Mouse (Mus musculus) liver, embryonic 14.5 days (tissue): Measurements from ENCODE around the gene Zfp189. TPM values are rescaled to one million over a fixed set of nuclear protein-coding genes. Genes with fewer than 3 reads are reported as not detected.
"Not testable (repeated sequence)": the region's sequence is repeated elsewhere in the genome, so short reads cannot be mapped to it uniquely, and the experiment has no call there.

Experiments
- ATAC-seq: fragments of 200-750 bp; cut with Nextera tagmentation; 2 replicates; pipeline ENCODE4 v1.8.0; 2017; ENCODE audit warnings: moderate number of reproducible peaks, mild to moderate bottlenecking, moderate library complexity; ENCODE audit not compliant: insufficient read depth
- DNase-seq, 3 experiments: peaks; one replicate each; pipeline ENCODE4 v3.0.0-alpha.2; 2012 to 2013; ENCODE audit warnings: low read depth in 3 of 3, low spot score in 3 of 3
- H3K27ac ChIP-seq: fragments of 300-500 bp; sonication (generic); 2 replicates; pipeline ENCODE4 v1.5.1; 2014; ENCODE audit warnings: moderate library complexity, mild to moderate bottlenecking, control low read depth, inconsistent platforms
- H3K27me3 ChIP-seq: fragments of 300-500 bp; sonication (generic); 2 replicates; pipeline ENCODE4 v1.6.1; 2014; ENCODE audit warnings: mild to moderate bottlenecking, low read length, moderate library complexity; ENCODE audit not compliant: control insufficient read depth, insufficient read depth
- H3K36me3 ChIP-seq: fragments of 300-500 bp; sonication (generic); replicated peaks from 2 replicates; pipeline ENCODE4 v1.6.1; 2014; ENCODE audit warnings: low read depth; ENCODE audit not compliant: control insufficient read depth, insufficient read depth
- H3K4me1 ChIP-seq, 2 experiments: fragments of 200-500 bp in 1 of 2; fragments of 300-500 bp in 1 of 2; sonication (generic) in 1 of 2; replicated peaks; 2 replicates each; pipeline ENCODE4 v1.6.1; 2012 to 2014; ENCODE audit warnings: antibody characterized with exemption in 1 of 2, inconsistent platforms in 1 of 2, low read length in 1 of 2; ENCODE audit not compliant: control insufficient read depth in 2 of 2, insufficient read depth in 2 of 2
- H3K4me2 ChIP-seq: fragments of 300-500 bp; sonication (generic); 2 replicates; pipeline ENCODE4 v1.6.1; 2014; ENCODE audit warnings: low read depth, mild to moderate bottlenecking, control low read depth, moderate library complexity
- H3K4me3 ChIP-seq, 2 experiments: fragments of 200-500 bp in 1 of 2; fragments of 300-500 bp in 1 of 2; sonication (generic) in 1 of 2; 2 replicates each; pipeline ENCODE4 v1.5.1; 2012 to 2014; ENCODE audit warnings: low read depth in 2 of 2, low read length in 2 of 2, mild to moderate bottlenecking in 2 of 2, control low read depth in 1 of 2, inconsistent platforms in 1 of 2, moderate library complexity in 1 of 2; ENCODE audit not compliant: insufficient read depth in 1 of 2
- H3K9ac ChIP-seq: fragments of 300-500 bp; sonication (generic); replicated peaks from 2 replicates; pipeline ENCODE4 v1.6.1; 2014; ENCODE audit warnings: mild to moderate bottlenecking, control low read depth, moderate library complexity
- H3K9me3 ChIP-seq: fragments of 300-500 bp; sonication (generic); 2 replicates; pipeline ENCODE4 v1.6.1; 2016; ENCODE audit warnings: low read length, mixed read lengths; ENCODE audit not compliant: control insufficient read depth
- CTCF ChIP-seq: IDR thresholded peaks from 2 replicates; pipeline ENCODE4 v1.5.1; 2016; ENCODE audit warnings: antibody characterized with exemption, low read depth, control low read depth
- EP300 ChIP-seq: IDR thresholded peaks from 2 replicates; pipeline ENCODE4 v1.6.1; 2016; ENCODE audit warnings: antibody characterized with exemption, low read depth
- WGBS: fragments of 180-500 bp; shearing (Covaris S2); extraction: QIAGEN DNeasy Blood & Tissue Kit; methylation state at CpG from one replicate; pipeline ENCODE4 v1.1.7; 2014; ENCODE audit not compliant: insufficient replicate concordance; 5-methylcytosine and 5-hydroxymethylcytosine counted together
- polyA plus RNA-seq, 2 experiments: library from polyadenylated mRNA; depleted of rRNA in 1 of 2; stranded (reverse) in 1 of 2; unstranded in 1 of 2; fragments of >200 nt; fragmentation: Nextera tagmentation in 1 of 2; extraction: Ambion mirVana in 1 of 2; gene quantifications; 2 replicates each; pipeline versions ENCODE4 v1.2.1 to v1.2.3; 2012 to 2014

Gene Zfp189
- polyA plus RNA-seq, 2 experiments = 1.5 to 2.6 TPM

DNA sequence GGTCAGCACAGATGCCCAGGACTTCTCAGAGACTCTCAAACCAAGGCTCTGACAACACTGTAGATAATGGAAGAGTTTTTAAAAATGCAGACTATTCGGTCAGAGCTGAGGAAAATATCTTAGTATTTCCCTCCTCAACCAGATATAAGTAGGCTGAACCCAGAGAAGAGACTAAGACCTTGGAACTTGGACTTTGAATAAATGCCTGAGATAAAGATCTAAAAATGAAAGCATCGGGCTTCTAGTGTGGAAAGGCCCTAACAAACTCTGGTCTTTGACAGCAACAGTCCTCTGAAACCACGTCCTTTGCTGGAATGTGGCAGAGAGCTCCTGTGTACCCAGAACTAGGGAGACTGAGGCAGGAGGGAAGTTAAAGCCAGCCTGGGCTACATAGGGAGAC is 14.6 kb upstream of the Zfp189 start, which contains the start of gene Baat:
Gene Baat, minus strand, starts transcription at position 172 of the 400 bp plus-strand sequence.
- Histone ChIP-seq H3K9ac (no peak within 1 kb of the TSS), H3K27ac (no peak within 1 kb of the TSS), H3K27me3 (no peaks in the 10 kb centered on the region), H3K4me2 (no peak within 1 kb of the TSS), H3K4me1 (peaks cover 0 to 4% of the 10 kb centered on the region in 2 experiments; a peak in 3 of 4 replicates), H3K4me3 (no peak within 1 kb of the TSS), H3K36me3 (no peaks in the 10 kb centered on the region; the same call in 1 of the 2 replicates), H3K9me3 (no peaks in the 10 kb centered on the region)
- no peak for ATAC-seq
- TF ChIP-seq EP300 (no peak), CTCF (no peak)
- 45% methylated on average over 3 of the region's 3 CpGs for WGBS
- no peak for DNase-seq

DNA sequence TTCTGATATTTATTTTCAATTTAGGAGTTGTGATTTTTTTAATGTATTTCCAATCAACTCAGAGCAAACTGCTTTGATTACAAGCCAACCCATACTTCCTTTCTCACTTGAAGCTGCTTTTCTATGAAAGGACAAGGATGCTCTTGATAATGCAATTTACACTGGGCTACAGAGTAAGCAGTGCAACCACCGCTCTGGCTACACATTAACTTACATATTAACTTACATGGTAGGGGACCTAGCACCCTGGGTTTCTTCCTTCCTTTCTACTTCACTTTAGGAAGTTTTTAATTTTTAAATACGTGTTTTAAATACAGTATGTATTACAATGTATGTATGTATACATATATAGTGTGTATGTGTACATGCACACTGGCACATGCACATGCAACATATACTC is 11.8 kb upstream of the Zfp189 start:
- H3K9ac ChIP-seq = no peak overlapping the region
- H3K36me3 ChIP-seq = peaks cover 14% of the 10 kb centered on the region
- no peak for TF ChIP-seq EP300
- no peak for TF ChIP-seq CTCF
- no peak overlapping the region for H3K4me2 ChIP-seq
- peaks cover 0 to 4% of the 10 kb centered on the region in 2 experiments; a peak in 3 of 4 replicates for H3K4me1 ChIP-seq
- no peaks in the 10 kb centered on the region for H3K9me3 ChIP-seq
- no peak for DNase-seq
- H3K27ac ChIP-seq = no peak overlapping the region
- no peak for ATAC-seq
- 59% methylated on average over 2 of the region's 2 CpGs for WGBS
- no peak overlapping the region for H3K4me3 ChIP-seq
- no peaks in the 10 kb centered on the region for H3K27me3 ChIP-seq

DNA sequence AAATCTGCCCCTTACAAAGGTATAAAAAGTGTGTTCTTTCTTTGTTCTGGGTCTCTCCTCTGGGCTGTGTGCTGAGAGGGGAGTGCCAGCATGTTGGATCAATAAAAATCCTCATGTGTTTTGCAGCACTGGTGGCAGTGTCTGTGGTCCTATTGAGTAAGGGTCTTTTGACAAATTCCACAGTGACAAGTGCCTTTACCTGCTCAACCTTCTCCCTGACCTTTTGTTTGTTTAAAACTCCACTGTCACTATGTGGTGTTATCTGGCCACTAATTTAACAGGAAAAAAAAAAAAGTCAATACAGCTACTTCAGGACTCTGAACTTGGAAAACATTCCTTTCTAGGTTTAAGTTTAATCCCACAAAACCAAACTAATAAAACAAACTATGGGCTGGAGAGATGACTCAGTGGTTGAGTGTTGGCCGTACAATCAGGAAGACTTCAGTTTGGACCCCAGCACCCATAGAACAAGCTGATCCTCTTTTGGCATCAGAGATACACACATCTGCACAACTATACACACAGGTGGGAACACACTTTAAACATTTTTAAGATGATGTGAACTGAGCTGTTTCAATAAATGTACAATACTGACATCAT is 10.6 kb upstream of the Zfp189 start:
- not testable (repeated sequence) for H3K27me3 ChIP-seq, H3K4me3 ChIP-seq, DNase-seq, H3K27ac ChIP-seq, H3K9ac ChIP-seq, H3K9me3 ChIP-seq, H3K4me2 ChIP-seq, H3K4me1 ChIP-seq
- peak; percentile 60 for ATAC-seq
- peaks cover 18% of the 10 kb centered on the region for H3K36me3 ChIP-seq
- WGBS = 68% methylated on average over 1 of the region's 1 CpGs

DNA sequence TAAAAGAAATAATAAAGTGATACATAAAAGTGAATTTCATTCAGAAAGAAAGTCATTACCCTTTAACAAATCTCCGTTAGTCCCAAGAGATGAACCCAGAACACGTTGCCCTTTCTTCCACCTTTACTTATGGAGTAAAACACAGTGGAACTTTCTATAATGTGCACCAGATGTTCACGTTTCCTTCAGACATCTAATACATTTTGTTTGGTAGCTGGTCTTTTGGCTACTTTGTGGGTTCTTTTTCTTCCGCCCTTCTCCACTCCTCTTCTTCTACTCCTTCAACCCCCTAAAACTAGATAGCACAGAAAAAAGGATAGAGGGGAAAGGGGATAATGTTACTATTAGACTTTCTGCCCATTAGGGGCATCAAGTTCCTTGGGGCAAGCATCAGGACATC is 8.3 kb upstream of the Zfp189 start:
- no peaks in the 10 kb centered on the region for H3K9me3 ChIP-seq
- no peak overlapping the region for H3K4me2 ChIP-seq
- no peak overlapping the region for H3K4me3 ChIP-seq
- ATAC-seq = no peak
- 0 out of 4 replicates have a peak, but pooled peaks cover 0 to 6% of the 10 kb centered on the region in 2 experiments for H3K4me1 ChIP-seq
- TF ChIP-seq EP300 = no peak
- TF ChIP-seq CTCF = no peak
- H3K36me3 ChIP-seq = peaks cover 18% of the 10 kb centered on the region
- no peak for DNase-seq
- WGBS = 87% methylated on average over 4 of the region's 4 CpGs
- H3K27me3 ChIP-seq = no peaks in the 10 kb centered on the region
- H3K9ac ChIP-seq = no peak overlapping the region
- no peak overlapping the region for H3K27ac ChIP-seq

DNA sequence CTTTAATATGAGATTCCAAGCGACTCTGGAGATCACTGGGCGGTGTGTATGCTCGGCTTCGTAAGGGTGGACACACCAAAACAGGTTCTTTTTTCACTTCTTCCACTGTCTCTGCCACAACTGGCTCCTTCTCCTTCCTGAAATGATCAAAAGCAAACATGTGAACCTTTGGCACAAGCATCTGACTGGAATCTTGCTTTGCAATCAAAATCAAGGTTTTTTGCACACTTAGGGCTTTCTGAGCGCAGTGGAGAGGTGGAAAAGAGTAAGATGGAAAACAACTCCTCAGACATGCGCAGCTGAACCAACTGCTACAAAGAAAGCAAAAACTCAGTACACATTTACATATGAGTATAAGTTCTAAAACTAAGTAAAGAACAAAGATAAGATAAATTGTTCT is 6.5 kb upstream of the Zfp189 start:
- TF ChIP-seq EP300 (no peak), CTCF (no peak)
- DNase-seq = no peak
- Histone ChIP-seq H3K27ac (no peak overlapping the region), H3K27me3 (no peaks in the 10 kb centered on the region), H3K36me3 (peaks cover 22% of the 10 kb centered on the region), H3K4me1 (peaks cover 3 to 7% of the 10 kb centered on the region in 2 experiments; a peak in 3 of 4 replicates), H3K9ac (no peak overlapping the region), H3K4me3 (no peak overlapping the region), H3K9me3 (no peaks in the 10 kb centered on the region), H3K4me2 (no peak overlapping the region)
- ATAC-seq = no peak
- WGBS = 86% methylated on average over 6 of the region's 6 CpGs
